Mouse (Mus musculus) stomach, embryonic 15.5 days (tissue): Measurements from ENCODE around the gene Ercc4. TPM values are rescaled to one million over a fixed set of nuclear protein-coding genes. Genes with fewer than 3 reads are reported as not detected.

Experiments used
- ATAC-seq: fragments of 200-750 bp; cut with Nextera tagmentation; 2 replicates; pipeline ENCODE4 v1.8.0; 2017; ENCODE audit warnings: low read depth, moderate number of reproducible peaks, moderate TSS enrichment; ENCODE audit not compliant: insufficient read depth, low FRiP score
- H3K27ac ChIP-seq: fragments of 300-500 bp; sonication (generic); 2 replicates; pipeline ENCODE4 v1.5.1; 2015; ENCODE audit warnings: mild to moderate bottlenecking, inconsistent platforms
- H3K27me3 ChIP-seq: fragments of 300-500 bp; sonication (generic); replicated peaks from 2 replicates; pipeline ENCODE4 v1.6.1; 2015; ENCODE audit warnings: inconsistent platforms
- H3K36me3 ChIP-seq: fragments of 300-500 bp; sonication (generic); 2 replicates; pipeline ENCODE4 v1.6.1; 2015; ENCODE audit warnings: inconsistent platforms
- H3K4me1 ChIP-seq: fragments of 300-500 bp; sonication (generic); 2 replicates; pipeline ENCODE4 v1.6.1; 2015; ENCODE audit warnings: inconsistent platforms
- H3K4me2 ChIP-seq: fragments of 300-500 bp; sonication (generic); 2 replicates; pipeline ENCODE4 v1.6.1; 2015; ENCODE audit warnings: mild to moderate bottlenecking, inconsistent platforms
- H3K4me3 ChIP-seq: fragments of 300-500 bp; sonication (generic); replicated peaks from 2 replicates; pipeline ENCODE4 v1.5.1; 2015; ENCODE audit warnings: inconsistent platforms
- H3K9ac ChIP-seq: fragments of 300-500 bp; sonication (generic); 2 replicates; pipeline ENCODE4 v1.6.1; 2015; ENCODE audit warnings: inconsistent platforms
- H3K9me3 ChIP-seq: fragments of 300-500 bp; sonication (generic); 2 replicates; pipeline ENCODE4 v1.6.1; 2016; ENCODE audit warnings: inconsistent platforms
- WGBS: fragments of 180-500 bp; shearing (Covaris S2); methylation state at CpG from one replicate; pipeline ENCODE4 v1.1.7; 2015; 5-methylcytosine and 5-hydroxymethylcytosine counted together
- polyA plus RNA-seq: library from polyadenylated mRNA; unstranded; fragments of >200 nt; fragmentation: Nextera tagmentation; extraction: Ambion mirVana; gene quantifications from 2 replicates; pipeline ENCODE4 v1.2.1, GENCODE M21; 2015

The Ercc4 gene
- polyA plus RNA-seq, 1 experiment from 2014 or later = 11.4 TPM

DNA sequence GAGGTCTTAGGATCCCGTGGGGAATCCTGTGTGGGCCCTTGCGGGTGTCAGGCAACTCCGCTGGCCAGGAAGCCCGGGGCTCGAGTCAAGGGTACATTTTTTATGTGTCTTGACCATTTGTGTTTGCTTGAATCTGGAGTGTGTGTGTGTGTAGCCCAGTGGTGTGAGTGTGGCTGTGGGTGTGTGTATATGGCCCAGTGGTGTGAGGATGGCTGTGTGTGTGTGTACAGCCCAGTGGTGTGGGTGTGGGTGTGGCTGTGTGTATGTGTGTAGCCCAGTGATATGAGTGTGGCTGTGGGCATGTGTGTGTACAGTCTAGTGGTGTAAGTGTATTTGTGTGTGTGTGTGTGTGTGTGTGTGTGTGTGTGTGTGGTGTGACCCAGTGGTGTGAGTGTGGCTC is 73.0 kb downstream of the Ercc4 start:
- no peaks in the 10 kb centered on the region for H3K36me3 ChIP-seq
- H3K27me3 ChIP-seq = no peaks in the 10 kb centered on the region
- ATAC-seq = no peak
- H3K4me2 ChIP-seq = no peak overlapping the region
- WGBS = 88% methylated on average over 5 of the region's 5 CpGs
- H3K4me3 ChIP-seq = no peak overlapping the region
- H3K4me1 ChIP-seq = no peaks in the 10 kb centered on the region
- no peak overlapping the region for H3K9ac ChIP-seq
- no peak overlapping the region for H3K27ac ChIP-seq
- no peaks in the 10 kb centered on the region for H3K9me3 ChIP-seq

DNA sequence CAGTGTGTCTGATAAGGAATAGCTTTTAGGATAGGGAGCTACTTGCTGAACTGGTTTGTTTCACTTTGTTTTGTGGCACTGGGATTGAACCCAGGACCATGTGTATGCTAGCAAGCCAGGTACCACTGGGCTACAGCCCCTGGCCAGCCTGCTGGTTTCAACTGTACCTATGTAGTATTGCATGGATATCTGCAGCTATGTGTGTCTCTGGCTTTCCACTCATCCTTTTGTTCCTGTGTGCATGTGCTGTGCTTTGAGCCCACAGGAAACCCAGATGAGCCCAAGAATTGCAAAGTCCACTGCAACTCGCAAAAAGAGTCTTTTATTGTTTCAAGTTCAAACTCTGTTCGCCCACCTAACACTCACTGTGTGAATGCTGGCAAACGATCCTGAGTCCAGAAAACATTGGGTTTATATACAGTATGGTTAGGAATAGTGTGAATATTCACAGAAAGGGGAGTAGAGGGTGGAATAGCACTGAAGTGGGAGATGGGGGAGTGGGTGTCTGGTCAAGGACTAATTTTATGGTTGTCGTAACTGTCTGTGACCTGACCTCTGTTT is 73.8 kb downstream of the Ercc4 start:
- no peak overlapping the region for H3K27ac ChIP-seq
- ATAC-seq = no peak

DNA sequence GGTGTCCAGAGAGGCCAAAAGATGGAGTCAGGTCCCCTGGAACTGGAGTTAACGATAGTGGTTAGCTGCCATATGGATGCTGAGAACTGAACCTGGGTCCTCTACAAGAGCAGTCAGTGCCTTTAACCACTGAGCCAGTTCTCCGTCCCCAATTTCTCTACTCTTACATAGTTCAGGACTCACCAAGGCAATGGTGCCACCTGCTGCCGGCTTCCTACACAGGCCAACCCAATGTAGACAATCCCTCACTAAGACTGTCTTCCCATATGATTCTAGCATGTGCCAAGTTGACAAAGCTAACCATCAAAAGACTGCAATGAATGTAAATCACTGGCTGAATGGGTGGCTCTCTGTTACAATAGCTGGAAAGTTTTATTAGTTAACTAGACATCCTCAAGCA is 74.9 kb downstream of the Ercc4 start:
- no peaks in the 10 kb centered on the region for H3K27me3 ChIP-seq
- H3K4me2 ChIP-seq = no peak overlapping the region
- no peak overlapping the region for H3K27ac ChIP-seq
- WGBS = 83% methylated on average over 3 of the region's 3 CpGs
- no peaks in the 10 kb centered on the region for H3K36me3 ChIP-seq
- peaks cover 2% of the 10 kb centered on the region; the same call in 1 of the 2 replicates for H3K4me1 ChIP-seq
- no peak overlapping the region for H3K9ac ChIP-seq
- ATAC-seq = no peak
- no peaks in the 10 kb centered on the region for H3K9me3 ChIP-seq
- H3K4me3 ChIP-seq = no peak overlapping the region

More for the DNA sequence above, 73.8 kb downstream of the Ercc4 start:
- H3K4me2 ChIP-seq = no peak overlapping the region
- no peaks in the 10 kb centered on the region for H3K27me3 ChIP-seq
- H3K4me1 ChIP-seq = no peaks in the 10 kb centered on the region
- H3K4me3 ChIP-seq = no peak overlapping the region
- H3K9ac ChIP-seq = no peak overlapping the region
- no peaks in the 10 kb centered on the region for H3K36me3 ChIP-seq
- H3K9me3 ChIP-seq = no peaks in the 10 kb centered on the region
- WGBS = 85% methylated on average over 4 of the region's 4 CpGs

DNA sequence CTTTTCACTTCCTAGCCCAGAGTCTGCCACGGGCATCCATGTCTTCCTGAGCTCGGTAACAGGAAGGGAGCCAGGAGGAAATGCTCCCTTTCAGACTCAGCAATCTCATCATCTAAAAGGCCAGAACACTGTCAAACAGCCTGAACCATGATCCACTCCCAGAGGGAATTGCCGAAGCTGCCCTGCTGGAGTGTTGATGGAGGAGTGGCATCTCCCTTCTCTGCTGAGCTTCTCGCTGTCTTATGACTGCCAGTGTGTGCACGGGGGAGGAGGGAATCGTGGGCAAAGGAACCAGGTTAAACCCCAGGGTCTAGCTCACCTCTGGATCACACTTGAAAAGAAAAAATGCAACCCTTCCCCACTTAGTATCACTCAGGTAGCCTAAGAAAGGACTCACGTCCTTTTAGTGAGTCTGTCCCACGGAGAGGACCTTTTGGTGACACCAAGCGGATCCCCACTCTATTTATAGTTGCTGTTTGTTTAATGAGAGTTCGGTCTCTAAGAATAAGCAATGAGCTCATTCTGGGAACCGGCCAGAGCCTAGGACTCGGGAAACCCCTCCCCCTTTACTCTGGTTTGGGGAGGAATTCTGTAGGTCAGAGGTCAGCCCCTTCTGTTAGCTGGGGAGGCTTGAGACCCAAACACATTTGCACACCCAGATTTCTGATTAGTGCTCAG is 80.1 kb downstream of the Ercc4 start:
- 12% methylated on average over 12 of the region's 12 CpGs for WGBS
- no peaks in the 10 kb centered on the region for H3K27me3 ChIP-seq
- no peak overlapping the region for H3K9ac ChIP-seq
- H3K4me3 ChIP-seq = no peak overlapping the region
- peak overlapping the region; percentile 19 for H3K4me2 ChIP-seq
- H3K27ac ChIP-seq = peak overlapping the region; percentile 31
- ATAC-seq = peak; percentile 8; the same call in 1 of the 2 replicates
- H3K36me3 ChIP-seq = no peaks in the 10 kb centered on the region
- H3K4me1 ChIP-seq = peaks cover 8% of the 10 kb centered on the region; the same call in 1 of the 2 replicates
- H3K9me3 ChIP-seq = no peaks in the 10 kb centered on the region

DNA sequence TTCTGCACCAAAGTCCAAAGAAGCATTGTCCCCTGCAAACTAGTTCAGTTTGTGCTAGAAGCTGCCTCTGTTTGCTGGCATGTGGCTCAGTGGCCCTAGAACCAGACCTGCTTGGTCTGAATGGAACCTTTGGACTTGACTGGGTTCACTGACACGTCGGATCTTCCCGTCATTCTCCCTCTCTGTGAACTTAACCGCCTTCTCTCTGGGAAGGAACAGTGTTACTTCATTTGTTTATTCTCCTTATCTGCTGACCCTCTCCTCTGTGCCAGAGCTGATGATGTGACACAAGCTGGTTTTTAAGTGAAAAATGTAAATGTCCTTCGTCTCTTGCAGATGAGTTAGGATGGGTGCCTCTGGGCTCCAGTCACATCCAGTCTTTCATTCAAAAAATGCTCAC is 81.0 kb downstream of the Ercc4 start:
- Histone ChIP-seq H3K27ac (no peak overlapping the region), H3K9ac (no peak overlapping the region), H3K36me3 (no peaks in the 10 kb centered on the region), H3K4me3 (no peak overlapping the region), H3K27me3 (no peaks in the 10 kb centered on the region), H3K4me2 (no peak overlapping the region), H3K9me3 (no peaks in the 10 kb centered on the region), H3K4me1 (peaks cover 8% of the 10 kb centered on the region; the same call in 1 of the 2 replicates)
- no peak for ATAC-seq
- 37% methylated on average over 5 of the region's 5 CpGs for WGBS

DNA sequence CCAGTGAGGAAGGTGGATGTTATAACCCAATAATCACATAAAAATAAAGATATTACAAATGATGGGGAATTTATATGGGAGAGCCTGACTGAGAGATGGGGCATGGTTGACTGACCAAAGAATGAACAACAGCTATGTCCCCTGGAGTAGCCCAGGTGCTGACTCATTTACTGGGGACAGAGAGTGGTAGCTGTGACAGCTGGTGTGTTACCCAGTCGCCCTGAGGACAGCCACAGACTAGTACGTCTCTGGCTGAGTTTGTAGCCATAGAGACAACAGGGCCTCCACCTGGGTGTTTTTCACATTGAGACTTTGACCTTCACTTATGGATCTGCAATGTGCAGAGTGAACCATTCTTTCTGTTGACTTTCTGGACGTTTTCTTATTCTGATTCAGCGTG is 81.7 kb downstream of the Ercc4 start:
- H3K4me1 ChIP-seq = peaks cover 8% of the 10 kb centered on the region; the same call in 1 of the 2 replicates
- no peaks in the 10 kb centered on the region for H3K9me3 ChIP-seq
- ATAC-seq = peak; percentile 60; the same call in 1 of the 2 replicates
- H3K4me2 ChIP-seq = no peak overlapping the region
- no peak overlapping the region for H3K27ac ChIP-seq
- no peak overlapping the region for H3K9ac ChIP-seq
- H3K4me3 ChIP-seq = no peak overlapping the region
- H3K27me3 ChIP-seq = no peaks in the 10 kb centered on the region
- no peaks in the 10 kb centered on the region for H3K36me3 ChIP-seq
- 55% methylated on average over 4 of the region's 4 CpGs for WGBS

DNA sequence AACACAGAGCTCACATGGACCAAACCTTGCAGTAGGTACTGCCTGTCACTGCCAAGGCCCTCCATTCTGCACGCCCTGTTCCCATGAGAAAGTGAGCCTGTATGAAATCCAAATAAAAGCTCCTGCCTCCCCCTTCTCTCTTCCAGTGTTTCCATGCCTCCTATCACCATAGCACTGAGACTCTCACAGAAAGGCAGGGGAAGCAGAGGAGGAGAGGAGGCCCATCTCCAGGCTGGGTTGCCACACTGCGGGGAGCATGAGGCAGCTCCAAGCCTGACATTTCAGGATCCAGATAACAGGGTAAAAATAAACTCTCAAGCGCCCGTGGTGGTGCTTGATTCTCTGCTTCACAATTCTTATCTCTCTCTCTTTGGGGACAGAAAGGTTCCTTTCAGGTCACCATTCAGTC is 84.2 kb downstream of the Ercc4 start:
- Histone ChIP-seq H3K9me3 (no peaks in the 10 kb centered on the region), H3K27ac (no peak overlapping the region), H3K4me1 (peaks cover 18% of the 10 kb centered on the region), H3K9ac (no peak overlapping the region), H3K27me3 (no peaks in the 10 kb centered on the region), H3K4me3 (no peak overlapping the region), H3K4me2 (no peak overlapping the region), H3K36me3 (no peaks in the 10 kb centered on the region)
- 49% methylated on average over 4 of the region's 4 CpGs for WGBS
- no peak for ATAC-seq

DNA sequence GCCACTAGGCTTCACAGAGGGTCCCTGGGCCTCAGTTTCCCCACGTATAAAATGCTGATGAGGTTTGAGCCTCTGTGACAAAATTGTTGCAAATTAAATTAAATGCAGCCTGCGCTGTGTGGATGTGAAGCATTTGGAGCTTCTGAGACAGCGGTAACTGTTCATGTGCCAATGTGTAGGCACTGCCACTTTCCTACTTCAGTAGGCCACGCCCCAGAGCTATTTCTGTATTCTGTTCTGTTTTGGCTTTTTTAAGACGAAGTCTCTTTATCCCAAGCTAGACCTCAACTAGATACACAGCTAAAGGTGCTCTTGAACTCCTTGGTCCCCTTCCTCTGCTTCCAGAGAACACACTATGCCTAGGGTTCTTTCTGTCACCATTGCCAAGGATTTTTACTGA is 85.4 kb downstream of the Ercc4 start:
- ATAC-seq = no peak
- Histone ChIP-seq H3K27me3 (no peaks in the 10 kb centered on the region), H3K36me3 (no peaks in the 10 kb centered on the region), H3K4me2 (no peak overlapping the region), H3K27ac (no peak overlapping the region), H3K4me3 (no peak overlapping the region), H3K9ac (no peak overlapping the region), H3K9me3 (no peaks in the 10 kb centered on the region), H3K4me1 (peaks cover 11% of the 10 kb centered on the region)
- 86% methylated on average over 5 of the region's 5 CpGs for WGBS

DNA sequence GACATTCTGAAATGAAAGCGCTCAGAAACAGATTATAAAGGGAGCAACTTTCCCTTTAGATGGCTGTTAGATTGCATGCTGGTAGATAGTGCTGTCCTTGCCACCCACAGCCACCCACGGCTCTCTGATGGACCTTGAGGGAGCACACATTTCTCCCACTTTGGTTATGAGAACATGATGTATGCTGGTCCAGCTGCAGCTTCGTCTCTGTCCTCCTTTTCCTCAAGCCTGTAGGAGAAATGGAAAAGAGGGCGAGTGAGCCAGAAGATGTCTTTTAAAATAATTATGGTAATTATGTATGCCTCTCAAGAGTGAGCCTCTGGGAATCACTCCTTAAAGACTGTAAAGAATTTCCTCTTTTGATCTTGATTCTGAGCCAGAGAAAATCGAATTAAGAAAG is 87.1 kb downstream of the Ercc4 start:
- no peak for ATAC-seq
- Histone ChIP-seq H3K36me3 (no peaks in the 10 kb centered on the region), H3K27ac (no peak overlapping the region), H3K27me3 (no peaks in the 10 kb centered on the region), H3K4me1 (peaks cover 10% of the 10 kb centered on the region), H3K9ac (no peak overlapping the region), H3K4me3 (no peak overlapping the region), H3K4me2 (no peak overlapping the region), H3K9me3 (no peaks in the 10 kb centered on the region)
- WGBS = 53% methylated on average over 5 of the region's 5 CpGs

DNA sequence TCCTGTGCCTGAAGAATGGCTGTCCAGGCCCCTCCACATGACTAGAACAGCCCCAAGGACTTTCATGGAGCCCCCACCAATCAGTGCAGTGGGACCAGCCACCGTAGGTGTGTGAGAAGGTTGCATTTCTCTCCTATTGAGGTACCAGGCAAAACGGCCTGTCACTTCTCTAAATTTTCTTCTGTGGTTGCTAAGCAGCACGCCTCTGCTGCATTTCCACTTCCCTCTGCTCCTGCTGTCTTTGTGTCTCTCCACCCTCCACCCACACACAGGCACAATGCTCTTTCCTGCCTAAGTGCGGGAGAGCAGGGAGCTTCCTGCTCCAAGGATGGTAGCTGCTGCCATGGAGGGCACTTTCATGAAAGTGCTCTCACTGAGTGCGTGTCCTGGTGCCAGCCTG is 87.8 kb downstream of the Ercc4 start:
- Histone ChIP-seq H3K4me3 (no peak overlapping the region), H3K27me3 (no peaks in the 10 kb centered on the region), H3K36me3 (no peaks in the 10 kb centered on the region), H3K9ac (no peak overlapping the region), H3K27ac (no peak overlapping the region), H3K4me2 (no peak overlapping the region), H3K4me1 (peaks cover 10% of the 10 kb centered on the region), H3K9me3 (no peaks in the 10 kb centered on the region)
- peak; percentile 29; the same call in 1 of the 2 replicates for ATAC-seq
- WGBS = 41% methylated on average over 5 of the region's 5 CpGs

DNA sequence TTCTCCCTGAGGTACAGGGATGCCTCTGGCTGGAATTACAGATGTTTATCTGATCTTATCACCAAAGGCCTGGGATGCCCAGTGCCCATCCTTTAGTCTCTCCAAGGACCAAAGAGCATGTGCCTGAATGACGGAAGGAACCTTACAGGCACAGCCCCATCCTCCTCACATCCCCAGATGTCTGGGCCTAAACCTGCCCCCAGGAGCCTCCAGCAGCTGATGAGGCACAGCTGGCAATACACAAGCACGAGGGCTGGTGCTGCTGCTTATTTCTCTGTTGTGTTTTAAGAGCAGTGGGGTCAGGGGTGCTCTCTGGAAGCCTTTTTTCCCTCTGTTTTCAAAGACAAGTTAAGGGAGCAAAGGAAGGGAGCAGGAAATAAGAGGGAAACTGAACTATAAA is 89.7 kb downstream of the Ercc4 start:
- no peak overlapping the region for H3K4me3 ChIP-seq
- no peak for ATAC-seq
- H3K9me3 ChIP-seq = no peaks in the 10 kb centered on the region
- 32% methylated on average over 2 of the region's 2 CpGs for WGBS
- H3K27ac ChIP-seq = no peak overlapping the region
- H3K36me3 ChIP-seq = no peaks in the 10 kb centered on the region
- no peak overlapping the region for H3K4me2 ChIP-seq
- no peaks in the 10 kb centered on the region for H3K27me3 ChIP-seq
- no peak overlapping the region for H3K9ac ChIP-seq
- peaks cover 10% of the 10 kb centered on the region for H3K4me1 ChIP-seq
